Mouse (Mus musculus): ENCODE data around the gene Zfp207. TPM values are rescaled to one million over a fixed set of nuclear protein-coding genes. Genes with fewer than 3 reads are reported as not detected.
"Not testable (repeated sequence)": the region's sequence is repeated elsewhere in the genome, so short reads cannot be mapped to it uniquely, and the experiment has no call there.

Gene Zfp207
- 10 to 100 TPM; 85.8 to 99.0 TPM for total RNA-seq (2021)
- long read RNA-seq, experiment 1, transcript Zfp207-202 (12 exons, 1,562 nt): major isoform, 42 of 83 reads
- long read RNA-seq, experiment 1, transcript Zfp207-201 (11 exons, 2,245 nt): minor isoform, 22 of 83 reads
- long read RNA-seq, experiment 1, partial matches to known transcripts: 8 of 83 reads
- long read RNA-seq, experiment 1, other reads (novel, unspliced or antisense): 11 of 83 reads
- long read RNA-seq, experiment 2, transcript Zfp207-202 (12 exons, 1,562 nt): major isoform, 37 of 55 reads
- long read RNA-seq, experiment 2, transcript Zfp207-201 (11 exons, 2,245 nt): minor isoform, 10 of 55 reads
- long read RNA-seq, experiment 2, partial matches to known transcripts: 3 of 55 reads
- long read RNA-seq, experiment 2, other reads (novel, unspliced or antisense): 5 of 55 reads

DNA sequence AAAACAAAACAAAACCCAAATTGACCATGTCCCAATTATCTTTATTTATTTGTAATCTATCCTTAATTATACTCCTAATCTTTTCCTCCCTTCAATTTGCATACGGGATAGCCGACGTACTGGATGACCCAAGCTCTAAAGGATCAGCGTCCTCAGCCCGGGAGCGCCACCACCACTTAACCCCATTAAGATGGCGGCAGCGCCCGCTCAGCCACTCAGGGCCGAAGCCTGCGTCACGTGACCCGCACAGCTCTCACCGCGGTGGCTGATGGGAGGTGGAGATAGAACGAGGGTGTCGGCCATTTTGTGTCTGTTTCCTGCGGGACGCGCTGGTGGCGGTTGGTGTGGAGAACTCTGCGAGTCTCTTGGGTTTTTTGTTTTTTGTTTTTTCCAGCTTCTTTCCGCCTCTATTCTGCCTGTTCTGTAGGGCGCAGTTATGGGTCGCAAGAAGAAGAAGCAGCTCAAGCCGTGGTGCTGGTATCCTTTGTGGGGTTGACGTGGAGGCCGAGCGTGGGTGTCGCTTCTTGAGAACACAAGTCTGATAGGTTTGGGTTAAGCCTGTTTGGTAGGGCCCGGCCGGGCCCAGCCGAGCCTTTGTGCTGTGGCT lies at the start of gene Zfp207:
Gene Zfp207, plus strand, starts transcription at position 261 of the 607 bp plus-strand sequence.
- intact Hi-C loops (cut with DNase I): no loop called here

DNA sequence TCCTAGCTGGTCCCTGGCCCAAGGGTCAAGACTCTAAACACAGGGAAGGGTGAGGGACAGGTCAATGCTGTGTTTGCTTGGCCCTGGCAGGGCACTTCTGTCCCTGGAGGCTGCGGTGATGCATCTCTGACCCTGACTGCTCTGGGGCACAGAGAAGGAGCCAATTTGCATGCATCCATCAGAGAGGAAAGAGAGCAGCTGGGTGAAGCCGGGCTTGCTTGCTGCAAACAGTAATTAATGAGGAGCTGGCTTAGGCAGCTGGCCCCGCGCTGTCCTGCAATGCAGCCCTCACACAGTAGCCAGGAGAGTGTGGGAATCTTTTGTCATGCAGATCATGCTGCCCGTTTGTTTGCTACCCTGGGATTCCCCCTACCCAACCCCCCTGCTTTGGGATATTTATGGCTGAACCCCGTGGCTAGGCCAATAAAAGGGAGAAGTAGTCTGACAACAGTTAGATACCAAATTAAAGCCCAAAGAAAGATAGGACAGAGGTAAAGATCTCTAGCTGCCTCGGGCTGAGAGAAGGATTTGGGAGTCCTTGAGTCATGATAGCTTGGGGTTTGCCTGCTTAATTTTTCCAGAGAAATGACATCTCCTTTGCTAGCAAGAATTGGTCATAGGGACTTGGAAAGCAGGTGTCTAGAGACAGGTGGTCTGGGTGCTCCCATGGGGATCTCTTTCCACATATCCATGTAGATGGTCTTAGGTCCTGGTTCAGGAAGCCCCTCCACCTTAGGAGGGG lies 47.3 kb upstream of the Zfp207 start:
- no peak for DNase-seq
- intact Hi-C loops (cut with DNase I): no loop called here

More for the DNA sequence above, at the start of gene Zfp207:
- DNase-seq: peak; percentile 96 to 99

DNA sequence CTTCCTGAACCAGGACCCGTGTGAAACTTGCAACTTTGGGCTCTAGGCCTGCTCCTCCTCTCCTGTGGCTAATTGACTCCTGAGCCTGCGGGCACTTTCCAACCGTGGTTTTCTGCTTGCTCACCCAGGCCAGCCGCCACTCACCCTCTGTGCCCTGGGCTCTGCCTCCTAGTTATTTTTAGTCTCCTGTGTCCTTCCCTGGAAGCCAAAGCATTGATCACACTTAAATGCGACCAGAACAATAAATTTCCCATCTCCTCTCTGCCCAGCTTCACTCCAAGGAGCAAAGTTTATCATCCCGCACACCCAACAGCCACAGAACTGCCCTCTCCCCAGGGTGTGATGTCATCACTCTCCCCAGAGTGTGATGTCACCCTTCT lies 46.7 kb upstream of the Zfp207 start:
- DNase-seq: peak in 1 of 2 experiments; percentile 15
- intact Hi-C loops (cut with DNase I): no loop called here

DNA sequence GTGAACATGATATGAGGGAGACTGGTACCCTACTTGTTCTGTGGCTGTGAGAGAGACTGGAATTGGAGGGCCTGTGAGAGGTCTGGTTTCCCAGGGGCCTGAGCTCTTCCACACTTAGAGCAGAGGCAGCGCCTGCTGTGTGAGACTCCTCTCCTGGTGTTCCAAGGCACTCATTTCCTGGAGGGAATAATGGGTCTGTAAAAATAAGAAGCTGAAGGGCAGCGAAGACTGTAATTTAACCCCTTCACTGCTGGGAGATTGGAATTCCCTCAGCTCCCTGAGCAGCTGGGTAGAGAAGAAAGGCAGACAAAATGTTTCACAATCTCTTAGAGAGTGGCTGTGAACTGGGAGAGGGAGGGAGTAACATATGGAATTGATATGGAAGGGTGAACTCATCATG lies 40.6 kb upstream of the Zfp207 start:
- DNase-seq: no peak
- intact Hi-C loops (cut with DNase I): no loop called here

DNA sequence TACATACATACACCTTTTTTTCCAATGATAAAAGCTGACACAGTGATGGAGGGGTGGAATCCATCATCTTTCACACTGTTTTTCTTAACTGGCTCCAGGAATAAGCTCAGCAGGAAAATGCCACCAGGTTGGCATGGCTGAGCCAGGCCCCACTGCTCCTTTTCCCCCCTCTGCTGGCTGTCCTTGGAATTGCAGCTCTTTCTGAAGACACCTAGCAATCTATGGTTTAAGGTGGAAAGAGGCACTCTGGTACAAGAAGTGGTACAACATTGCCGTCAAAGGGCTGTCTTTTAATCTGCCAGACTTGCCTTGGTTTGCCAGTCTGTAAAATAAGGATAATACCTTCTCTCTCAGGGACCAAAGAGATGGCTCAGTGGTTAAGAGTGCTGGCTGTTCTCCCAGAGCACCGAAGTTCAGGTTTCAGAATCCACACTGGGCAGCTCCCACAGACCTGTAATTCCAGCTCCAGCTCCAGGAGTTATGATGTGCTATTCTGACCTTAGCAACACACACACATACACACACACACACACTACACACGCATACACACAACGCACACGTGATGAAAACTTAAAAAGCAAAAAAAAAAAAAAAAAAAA lies 31.1 kb upstream of the Zfp207 start:
- DNase-seq: peak; percentile 83 to 91
- intact Hi-C loops (cut with DNase I): loop anchor here (1.0 kb wide), 1 partner anchor 65 kb away; no protein-coding TSS in a partner anchor

DNA sequence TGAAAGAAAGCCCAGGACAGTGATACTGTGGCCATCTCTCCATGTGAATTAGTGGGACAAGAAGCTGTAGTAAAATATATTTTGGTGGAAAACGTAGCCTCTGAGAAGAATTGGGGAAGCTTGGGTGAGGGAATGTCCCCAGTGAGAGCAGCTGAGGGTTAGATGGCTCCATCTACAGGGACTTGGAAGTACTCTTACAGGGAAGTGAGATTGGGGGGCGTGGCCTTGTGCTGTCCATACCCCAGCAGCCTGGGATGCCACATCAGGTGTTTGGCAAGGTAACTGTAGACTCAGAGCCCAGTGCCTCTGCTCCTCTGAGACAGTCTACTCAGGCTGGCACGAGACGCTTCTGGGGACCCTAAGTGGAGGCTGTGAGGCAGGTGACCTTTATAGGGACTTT lies 28.2 kb upstream of the Zfp207 start:
- intact Hi-C loops (cut with DNase I): no loop called here
- peak; percentile 10 to 19 for DNase-seq

DNA sequence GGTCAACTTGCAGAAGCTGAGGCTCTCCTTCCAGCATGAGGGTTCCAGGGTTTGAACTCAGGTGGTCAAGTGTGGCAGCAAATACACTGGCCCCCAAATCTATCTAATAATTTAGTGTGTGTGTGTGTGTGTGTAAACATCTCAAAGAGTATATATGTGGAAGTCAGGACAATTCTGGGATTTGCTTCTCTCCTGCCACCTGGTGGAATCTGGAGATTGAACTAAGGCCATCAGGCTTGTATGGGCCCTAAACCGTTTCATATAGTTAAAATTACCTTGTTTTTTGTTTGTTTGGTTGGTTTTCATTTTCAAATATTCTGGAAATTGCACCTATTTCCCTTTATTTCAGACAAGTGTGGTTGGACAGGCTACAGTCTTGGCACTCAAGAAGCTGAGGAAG lies 14.1 kb upstream of the Zfp207 start:
- DNase-seq: no peak
- intact Hi-C loops (cut with DNase I): no loop called here

DNA sequence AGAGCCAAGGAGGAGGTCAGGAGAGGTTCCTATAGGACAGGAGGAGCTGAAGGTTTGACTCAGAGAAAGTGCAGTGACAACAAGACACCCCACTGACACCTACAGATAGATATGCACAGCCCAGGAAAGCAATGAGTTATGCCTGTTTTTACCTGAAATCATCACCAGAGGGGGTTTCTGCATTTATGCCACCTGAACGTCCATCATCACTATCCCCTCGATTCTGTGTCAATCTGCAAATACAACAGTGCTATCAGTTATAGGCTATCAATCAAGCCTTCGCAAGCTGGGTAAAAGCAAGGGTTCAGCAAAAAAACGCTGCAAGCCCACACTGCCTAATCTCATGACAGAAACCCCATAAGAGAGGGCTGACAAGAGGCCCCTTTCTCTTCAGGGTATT lies 6.4 kb upstream of the Zfp207 start:
- no peak for DNase-seq
- intact Hi-C loops (cut with DNase I): no loop called here

DNA sequence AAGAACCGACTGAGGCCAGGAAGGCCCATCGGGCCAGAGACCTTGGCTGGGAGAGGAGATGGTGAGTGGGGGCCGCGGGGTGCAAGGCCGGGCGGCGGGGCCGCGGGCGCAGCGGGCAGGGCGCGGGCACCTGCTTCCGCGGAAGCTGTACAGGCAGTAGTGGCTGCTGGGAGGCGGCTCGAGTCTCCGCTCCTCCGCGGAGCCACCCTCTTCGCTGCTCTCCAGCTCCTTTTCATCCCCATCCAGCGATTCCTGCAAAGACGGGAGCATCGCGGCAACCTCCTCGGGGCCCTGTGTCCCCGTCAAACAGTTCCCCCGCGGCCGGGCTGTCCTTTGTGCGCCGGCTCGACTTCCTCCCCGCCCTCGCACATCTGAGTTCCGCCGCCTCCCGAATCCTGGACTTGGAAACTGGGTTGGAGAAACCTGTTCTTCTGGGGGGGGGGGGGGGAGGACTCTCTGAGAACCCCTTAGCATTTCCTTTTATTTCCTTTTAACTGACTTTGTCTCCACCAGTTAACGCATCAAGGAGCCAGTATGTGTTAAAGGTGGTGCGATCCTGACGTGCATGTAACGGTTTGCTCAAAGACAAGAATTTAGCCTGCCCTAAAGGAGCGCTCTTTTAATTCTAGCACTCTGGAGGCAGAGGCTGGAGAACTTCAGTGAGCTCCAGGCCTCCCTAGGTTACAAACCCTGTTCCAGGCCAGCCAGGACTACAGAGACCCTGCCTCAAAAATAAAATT lies 5.2 kb upstream of the Zfp207 start, which contains the start of gene 5730455P16Rik:
Gene 5730455P16Rik, minus strand, starts transcription at position 323 of the 740 bp plus-strand sequence.
- peak; percentile 84 to 90 for DNase-seq
- intact Hi-C loops (cut with DNase I): no loop called here

DNA sequence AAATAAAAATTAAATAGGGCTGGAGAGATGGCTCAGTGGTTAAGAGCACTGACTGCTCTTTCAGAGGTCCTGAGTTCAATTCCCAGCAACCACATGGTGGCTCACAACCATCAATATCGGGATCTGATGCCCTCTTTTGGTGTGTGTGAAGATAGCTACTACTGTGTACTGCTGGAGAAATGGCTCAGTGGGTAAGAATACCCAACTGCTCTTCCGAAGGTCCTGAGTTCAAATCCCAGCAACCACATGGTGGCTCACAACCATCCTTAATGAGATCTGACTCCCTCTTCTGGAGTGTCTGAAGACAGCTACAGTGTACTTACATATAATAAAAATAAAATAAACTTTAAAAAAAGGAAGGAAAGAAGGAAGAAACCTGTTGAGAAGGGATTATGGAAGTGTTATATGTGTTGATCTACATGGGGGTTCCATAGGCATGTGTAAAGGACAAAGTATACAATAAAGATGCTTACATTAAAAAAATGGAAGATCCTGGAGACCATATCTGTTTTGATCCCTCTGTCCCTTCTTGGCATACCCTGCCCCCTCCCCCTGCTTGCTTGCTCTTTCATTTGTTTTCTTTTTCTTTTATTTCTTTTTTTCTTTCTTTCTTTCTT lies 4.5 kb upstream of the Zfp207 start:
- intact Hi-C loops (cut with DNase I); DNase-seq: not testable (repeated sequence)

DNA sequence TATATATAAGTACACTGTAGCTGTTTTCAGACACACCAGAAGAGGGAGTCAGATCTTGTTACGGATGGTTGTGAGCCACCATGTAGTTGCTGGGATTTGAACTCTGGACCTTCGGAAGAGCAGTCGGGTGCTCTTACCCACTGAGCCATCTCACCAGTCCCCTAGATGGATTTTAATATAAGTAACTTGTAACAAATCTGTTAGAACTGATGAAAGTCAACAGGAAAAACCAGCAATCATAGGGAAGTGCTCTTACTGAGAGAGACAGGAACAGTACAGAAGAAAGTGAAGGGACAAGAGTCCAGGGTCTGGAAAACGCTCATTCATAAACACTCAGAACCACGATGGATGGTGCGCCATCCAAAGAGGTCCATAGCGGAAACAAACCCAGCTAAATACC lies 3.9 kb upstream of the Zfp207 start:
- intact Hi-C loops (cut with DNase I): not testable (repeated sequence)

DNA sequence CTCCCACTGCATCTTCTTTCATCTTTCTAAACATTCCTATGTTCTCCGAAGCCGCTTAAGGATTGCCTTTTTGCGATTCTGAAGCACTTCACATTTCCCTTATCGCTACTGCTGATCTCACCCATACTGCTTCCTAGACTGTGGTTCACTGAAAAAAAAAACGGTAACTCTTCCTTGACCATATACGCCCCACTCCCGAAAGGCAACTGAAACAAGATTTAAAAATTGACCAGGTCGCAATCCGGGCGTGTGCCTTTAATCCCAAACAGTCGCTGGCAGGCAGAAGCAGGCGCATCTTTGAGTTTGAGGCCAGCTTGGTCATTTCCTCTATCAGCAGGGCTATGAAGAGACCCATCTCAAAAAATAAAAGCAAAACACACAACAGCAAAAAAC lies 457 bp upstream of the Zfp207 start:
- DNase-seq: peak; percentile 30 to 36

More for the DNA sequence above, 3.9 kb upstream of the Zfp207 start:
- not testable (repeated sequence) for DNase-seq

DNA sequence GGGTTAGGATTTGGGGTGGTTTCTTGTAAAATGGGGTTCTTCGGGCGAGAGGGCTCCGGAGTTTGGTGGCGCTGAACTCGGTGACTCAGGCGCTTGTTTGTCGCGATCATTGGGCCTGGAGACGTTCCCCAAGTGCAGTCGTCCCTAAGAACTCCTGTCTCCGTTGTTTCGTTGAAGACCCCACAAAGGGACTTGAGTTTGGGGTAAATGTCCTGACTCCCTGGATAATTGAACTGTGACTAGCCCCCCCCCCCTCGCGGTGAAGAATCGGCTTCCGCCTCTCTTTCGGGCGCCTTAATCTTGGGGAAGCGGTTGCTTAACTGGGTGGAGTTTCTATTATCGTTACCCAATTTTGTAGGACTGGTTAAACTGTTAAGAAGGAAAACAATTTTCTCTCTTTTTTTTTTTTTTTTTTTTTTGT lies 557 bp downstream of the Zfp207 start:
- intact Hi-C loops (cut with DNase I): no loop called here
- DNase-seq: no peak

More for the DNA sequence above, 457 bp upstream of the Zfp207 start:
- intact Hi-C loops (cut with DNase I): no loop called here

DNA sequence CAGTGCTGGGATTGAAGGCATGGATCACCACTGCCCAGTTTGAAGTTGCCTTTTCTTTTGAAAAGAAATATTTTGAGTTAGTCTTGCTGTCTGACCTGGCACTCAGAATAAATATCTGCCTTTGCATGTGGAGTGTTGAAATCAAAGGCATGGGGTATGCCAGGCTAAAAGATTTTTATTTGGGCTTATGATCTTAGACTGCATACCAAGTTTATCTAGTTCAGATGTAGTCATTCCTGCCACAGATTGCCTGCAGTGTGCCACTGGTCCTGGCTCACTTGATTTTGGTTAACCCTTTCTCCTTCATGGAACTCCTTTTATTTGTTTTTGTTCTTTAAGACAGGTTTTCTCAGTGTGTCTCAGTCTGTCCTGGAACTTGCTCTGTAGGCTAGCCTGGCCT lies 1.4 kb downstream of the Zfp207 start:
- no peak for DNase-seq
- intact Hi-C loops (cut with DNase I): no loop called here

DNA sequence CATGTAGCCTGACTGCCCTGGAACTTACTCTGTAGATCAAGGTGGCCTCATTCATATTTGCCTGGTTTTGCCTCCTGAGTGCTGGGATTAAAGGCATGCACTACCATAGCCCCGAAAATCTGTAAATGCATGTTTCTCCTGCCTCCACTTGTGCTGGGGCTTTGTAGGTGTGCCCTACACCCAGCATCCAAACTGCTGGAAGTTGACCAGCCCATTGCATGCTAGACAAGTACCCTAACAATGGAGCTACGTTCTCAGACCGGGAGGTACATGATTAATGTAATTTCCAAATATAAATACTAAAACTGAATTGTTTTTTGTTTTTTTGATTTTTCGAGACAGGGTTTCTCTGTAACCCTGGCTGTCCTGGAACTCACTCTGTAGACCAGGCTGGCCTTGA lies 2.0 kb downstream of the Zfp207 start:
- intact Hi-C loops (cut with DNase I): no loop called here
- DNase-seq: no peak

DNA sequence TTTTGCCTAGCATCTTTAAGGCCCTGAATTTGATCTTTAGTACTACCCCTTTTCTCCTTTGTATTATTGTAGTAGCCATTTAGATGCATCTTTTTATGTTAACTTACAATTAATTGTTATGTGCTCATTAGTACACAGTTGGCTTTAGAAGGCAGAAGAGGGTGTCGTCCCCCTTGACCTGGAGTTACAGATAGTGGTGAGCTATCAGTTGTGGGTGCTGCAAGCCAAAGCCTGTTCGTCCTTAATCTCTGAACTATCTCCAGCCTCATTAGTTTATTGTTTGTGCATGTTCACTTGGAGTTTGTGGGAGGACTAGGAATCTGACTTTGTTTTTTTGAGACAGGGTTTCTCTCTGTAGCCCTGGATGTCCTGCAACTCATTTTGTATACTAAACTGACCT lies 3.7 kb downstream of the Zfp207 start:
- intact Hi-C loops (cut with DNase I): no loop called here
- no peak for DNase-seq

DNA sequence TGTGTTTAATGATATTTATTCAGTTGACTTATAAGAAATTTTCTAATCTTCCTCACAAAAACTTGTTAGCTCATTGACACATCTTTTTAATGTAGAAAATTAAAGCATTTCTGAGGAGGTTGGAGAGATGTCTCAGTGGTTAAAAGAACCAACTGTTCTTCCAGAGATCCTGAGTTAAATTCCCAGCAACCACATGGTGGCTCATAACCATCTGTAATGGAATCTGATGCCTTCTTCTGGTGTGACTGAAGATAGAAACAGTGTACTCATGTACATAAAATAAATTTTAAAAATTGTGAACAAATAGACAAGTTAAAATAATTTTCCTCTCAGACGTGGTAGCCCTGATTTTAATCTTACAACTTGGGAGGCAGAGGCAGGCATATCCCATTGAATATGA lies 6.8 kb downstream of the Zfp207 start:
- intact Hi-C loops (cut with DNase I): no loop called here

DNA sequence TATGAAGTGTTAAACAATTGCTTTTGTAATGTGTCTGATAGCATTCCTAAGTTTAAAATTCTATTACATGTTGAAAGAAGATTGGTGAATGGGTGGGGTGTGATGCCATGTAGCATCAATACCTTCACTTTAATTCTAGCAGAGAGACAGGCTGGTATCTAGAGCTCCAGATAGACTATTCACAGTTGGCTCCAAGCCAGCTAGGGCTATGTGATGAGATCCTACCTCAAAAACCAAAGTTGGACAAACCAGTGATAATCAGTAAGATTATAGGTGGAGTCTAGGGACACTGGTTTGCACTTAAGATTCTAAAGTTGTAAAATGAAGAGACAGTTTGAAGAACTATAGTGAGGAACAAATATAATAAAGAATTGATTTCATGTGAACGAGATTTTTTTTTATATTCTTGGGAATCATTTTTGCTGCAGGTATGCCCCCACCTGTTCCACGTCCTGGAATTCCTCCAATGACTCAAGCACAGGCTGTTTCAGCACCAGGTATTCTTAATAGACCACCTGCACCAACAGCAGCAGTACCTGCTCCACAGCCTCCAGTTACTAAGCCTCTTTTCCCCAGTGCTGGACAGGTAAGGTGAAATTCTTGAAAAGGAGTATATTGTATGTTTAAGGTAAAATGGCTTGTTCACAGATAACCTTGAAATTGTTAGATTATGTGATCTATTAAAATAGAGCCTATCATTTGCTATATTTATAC lies 8.5 kb downstream of the Zfp207 start:
- DNase-seq: no peak
- intact Hi-C loops (cut with DNase I): no loop called here

More for the DNA sequence above, 6.8 kb downstream of the Zfp207 start:
- no peak for DNase-seq

DNA sequence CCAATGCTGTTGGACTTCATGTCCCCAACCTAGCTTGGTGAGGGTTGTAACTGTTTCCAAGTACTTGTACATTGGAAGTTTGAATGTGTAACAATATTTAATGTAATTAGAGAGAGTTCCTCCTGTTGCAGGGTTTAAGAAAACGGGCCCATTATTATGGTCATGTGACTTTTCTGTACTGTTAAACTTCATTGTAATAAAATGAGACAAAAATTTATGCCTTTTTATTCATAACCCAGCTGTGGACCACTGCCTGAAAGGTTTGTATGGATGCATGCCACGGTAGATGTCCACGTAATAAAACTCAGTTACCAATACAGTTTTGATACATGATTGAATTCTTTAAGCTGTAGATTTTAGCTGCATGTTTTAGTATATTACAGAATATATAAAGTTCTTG lies 12.9 kb downstream of the Zfp207 start:
- no peak for DNase-seq
- intact Hi-C loops (cut with DNase I): no loop called here
